Mouse (Mus musculus) layer of hippocampus, postnatal 25 days (tissue): ENCODE measurements around the gene Tmem242. TPM values are rescaled to one million over a fixed set of nuclear protein-coding genes. Genes with fewer than 3 reads are reported as not detected.
A peak's percentile ranks its signal among the peaks of the same experiment; 100 is the strongest.
"Not testable (repeated sequence)": the region's sequence is repeated elsewhere in the genome, so short reads cannot be mapped to it uniquely, and the experiment has no call there.

Source experiments
- DNase-seq, 2 experiments: peaks; one replicate each; pipeline ENCODE4 v3.0.0; 2022; ENCODE audit warnings: mixed read lengths in 2 of 2, low spot score in 1 of 2; ENCODE audit errors: extremely low spot score in 1 of 2
- total RNA-seq, 2 experiments: library from RNA; stranded (reverse); gene quantifications; 2 replicates each; pipeline ENCODE4 v1.2.3; 2021

Tmem242 gene
- total RNA-seq: 10 to 100 TPM; 73.7 to 86.9 TPM

DNA sequence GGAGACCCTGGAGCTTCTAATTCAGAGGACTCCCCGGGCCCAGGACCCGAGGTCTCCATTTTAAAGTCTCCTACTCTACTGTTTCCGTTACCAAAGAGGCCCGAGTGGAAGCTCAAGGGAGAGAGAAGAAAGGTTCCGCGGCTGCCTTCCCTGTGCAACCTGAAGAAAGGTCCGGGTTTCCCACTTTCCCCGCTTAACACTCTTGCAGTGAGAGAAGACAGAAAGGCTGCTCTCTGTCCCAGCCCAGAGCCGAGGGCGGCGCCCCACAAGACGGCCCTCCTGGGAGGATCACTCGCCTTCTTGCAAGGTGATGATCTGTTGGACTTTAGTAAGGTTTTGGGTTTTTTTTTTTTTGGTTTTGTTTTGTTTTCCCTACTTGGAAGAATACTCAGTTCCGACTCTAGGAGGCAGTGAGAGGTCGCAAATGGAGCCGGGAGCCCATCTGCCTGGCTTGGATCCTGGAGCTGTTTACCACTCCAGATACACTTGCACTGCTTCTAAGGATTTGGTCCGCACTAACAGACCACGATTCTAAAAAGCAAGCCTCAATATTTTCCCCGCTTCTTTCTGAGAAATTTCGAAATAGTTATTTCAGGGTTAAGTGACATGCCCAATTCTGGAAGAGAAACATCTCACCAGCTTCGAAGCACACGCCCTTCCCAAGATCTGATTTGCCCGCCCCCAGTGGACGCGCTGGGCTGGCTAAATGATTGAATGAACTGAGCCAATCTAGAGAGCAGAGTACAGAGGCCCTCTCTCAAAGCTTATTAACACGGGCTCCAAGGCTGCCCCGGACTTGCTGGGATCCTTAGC lies at the start of gene Tmem242:
Tmem242 (minus strand) TSS at position 101 of the 813 bp plus-strand sequence.
- DNase-seq: peak; percentile 90 to 97

DNA sequence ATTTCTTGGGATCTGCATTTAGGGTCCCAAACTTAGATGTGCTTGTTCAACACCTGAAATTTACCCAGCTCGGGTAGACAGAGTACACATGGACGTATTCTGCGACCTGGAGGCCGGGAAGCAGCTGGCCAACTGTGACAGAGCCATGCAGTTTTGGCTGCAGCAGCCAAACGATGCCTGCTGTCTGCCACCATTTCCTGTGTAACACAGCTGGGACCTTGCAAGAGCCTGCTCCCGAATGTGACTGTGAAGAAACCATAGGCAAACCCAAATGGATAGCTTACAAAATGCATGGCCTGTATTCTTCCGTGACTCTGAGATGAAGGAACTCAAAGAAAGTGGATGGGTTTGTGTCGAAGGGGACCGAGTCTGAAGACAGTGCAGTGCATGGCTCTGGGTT lies 48.1 kb upstream of the Tmem242 start:
- DNase-seq: no peak

DNA sequence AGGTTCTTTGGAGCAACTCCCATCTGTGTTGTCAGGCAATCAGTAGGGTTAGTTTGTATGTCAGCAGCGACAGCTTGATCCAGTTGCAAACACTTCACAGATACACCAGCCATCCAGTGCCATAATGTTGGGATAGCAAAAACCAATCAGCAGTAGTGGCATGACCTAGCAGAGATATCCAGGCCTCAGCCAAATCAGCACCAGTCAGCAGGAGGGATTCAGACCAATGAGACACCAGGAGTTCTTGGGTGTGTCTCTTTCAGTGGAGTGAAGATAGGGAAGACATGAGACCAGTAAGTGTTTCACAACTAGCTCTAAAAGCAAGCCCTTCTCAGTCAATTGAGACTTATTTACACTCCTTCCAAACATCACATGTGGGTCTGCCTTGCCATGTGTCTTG lies 44.6 kb upstream of the Tmem242 start:
- DNase-seq: no peak

DNA sequence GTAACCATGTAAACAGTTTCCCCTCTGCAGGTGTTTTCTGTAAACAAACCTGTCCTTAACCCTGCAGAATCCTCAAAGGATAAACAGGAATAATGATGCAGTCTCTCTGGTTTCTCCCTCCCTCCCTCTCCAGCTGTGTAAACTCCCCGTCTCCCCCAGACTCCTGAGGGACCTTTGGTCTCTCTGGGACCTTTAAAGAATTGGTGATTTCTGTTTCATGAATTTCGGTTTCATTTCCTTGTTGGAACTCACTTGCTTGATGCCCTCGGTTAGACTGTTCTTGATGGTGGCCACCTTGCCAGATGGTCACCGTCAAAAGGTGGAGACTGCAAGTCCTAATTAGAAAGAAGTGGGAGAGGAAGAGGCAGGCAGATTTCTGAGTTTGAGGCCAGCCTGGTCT lies 43.4 kb upstream of the Tmem242 start:
- DNase-seq: no peak

DNA sequence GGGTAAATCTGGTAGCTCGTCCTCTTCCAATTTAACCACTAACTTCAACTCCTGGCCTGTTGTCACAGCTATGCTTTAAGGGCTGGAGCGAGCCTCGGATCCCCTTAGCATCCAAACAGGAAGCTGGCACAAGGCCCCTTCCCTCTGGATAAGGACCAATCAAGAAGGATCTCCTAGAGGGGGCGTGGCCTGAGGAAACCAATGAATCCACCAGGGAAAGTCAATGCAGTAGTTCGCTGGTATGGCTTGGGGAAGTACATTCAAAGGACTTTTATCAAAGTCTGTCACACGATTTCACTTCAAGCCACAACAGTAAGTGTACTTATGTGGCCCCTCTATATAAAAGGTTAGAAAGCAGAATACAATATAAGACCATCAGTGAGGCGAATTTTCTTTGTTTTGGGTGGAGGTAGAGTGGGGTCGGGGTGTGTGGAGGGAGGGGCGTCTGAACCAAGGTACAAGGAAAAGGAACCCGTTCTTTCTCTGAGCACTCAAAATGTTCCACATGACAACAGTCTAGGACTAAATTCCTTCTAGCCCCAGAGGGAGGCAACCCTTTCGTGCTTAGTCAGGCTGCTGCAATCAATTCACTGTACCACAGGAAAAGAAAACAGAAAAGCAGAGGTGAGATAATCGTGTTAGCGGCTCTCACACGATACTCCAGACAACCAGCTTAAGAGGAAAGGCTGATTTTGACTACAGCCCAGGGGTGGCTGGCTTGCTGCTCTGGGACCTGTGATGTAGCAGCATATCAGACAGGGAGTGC lies 36.1 kb upstream of the Tmem242 start:
- no peak for DNase-seq

DNA sequence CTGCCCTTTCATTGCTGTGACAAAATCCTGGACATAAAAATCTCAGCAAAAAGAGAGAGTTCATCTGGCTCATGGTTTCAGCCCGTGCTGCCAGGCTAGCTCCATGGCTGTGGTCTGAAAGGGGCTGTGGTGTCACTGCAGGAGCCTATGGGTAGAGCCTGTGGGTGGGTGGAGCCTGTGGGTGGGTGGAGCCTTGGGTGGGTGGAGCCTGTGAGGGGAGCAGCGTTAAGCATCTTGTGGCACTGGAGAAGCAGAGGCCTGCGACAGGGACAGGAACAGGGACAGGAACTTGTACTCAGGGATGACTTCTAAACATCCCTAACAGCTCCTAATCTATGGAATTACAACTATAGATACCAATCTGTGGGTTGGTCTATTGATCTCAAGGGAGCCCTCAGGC lies 32.2 kb upstream of the Tmem242 start:
- no peak for DNase-seq

DNA sequence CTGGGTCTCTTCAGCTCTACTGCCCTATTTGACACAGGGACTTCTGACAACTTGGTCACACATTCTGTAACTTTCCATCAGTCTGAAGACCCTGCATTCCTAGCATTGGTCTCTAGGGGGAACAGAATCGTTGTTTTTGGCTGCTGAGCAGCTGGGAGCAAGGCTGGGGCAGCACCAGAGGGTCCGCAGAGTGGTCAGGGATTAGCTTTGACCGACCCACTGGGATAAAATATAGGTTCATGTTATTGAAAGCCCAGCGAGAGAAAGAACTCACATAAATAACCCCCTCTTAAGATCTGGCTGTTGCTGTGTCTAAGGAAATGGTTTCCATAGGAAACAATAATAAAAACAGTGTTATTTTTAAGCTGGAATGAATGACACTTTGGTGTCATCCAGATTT lies 27.1 kb upstream of the Tmem242 start:
- no peak for DNase-seq

DNA sequence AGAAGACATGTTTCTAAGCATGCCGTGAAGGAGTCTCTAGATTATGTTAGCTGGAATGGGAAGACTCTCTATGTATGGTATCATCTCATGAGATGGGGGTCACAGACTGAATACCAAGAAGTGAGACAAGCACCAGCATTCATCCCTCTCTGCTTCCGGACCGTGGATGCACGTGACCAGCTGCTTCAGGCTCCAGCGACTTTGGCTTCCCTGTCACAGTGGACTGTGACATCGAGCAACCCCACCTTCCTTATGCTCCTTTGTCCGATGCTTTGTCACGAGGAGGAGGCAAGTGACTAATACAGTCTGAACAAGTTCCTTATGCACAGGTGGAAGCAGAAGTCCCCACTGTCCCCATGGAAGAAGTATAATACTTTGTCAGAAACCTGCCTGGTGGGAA lies 26.7 kb upstream of the Tmem242 start:
- no peak for DNase-seq

DNA sequence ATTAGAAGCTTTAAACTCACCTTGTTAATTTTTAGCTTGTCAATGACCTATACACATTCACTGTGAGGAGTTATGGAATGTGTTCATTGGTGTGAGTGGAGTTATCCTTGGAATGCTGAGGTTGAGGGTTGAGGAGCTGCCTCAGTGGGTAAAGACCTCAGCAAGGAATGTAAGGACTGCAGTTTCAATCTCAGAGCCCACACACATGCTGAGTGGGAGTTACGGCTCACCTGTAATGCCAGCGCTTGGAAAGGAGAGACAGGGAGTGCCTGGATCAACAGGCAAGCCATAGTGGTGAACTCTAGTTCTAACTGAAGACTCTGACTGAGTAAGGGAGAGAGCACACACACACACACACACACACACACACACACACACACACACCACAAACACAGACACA lies 23.9 kb upstream of the Tmem242 start:
- no peak for DNase-seq

DNA sequence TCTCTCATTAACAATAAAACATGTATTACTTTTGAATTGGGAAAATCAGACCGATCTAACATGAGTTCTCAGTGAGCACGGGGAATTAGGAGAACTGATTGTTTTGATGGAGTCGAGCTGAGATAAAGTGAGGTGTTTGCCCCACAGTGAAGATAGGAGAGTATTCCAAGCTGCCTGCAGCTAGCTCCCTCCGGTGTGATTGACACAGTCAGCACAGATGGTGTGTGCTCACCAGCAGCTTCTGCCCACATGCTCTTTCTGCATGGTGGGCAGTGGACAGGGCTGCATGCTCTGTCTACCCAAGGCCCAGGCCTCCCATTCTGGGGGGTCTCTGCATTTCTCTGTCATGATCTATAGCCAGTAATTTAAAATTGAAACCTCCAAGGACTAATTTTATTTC lies 13.6 kb upstream of the Tmem242 start:
- no peak for DNase-seq

DNA sequence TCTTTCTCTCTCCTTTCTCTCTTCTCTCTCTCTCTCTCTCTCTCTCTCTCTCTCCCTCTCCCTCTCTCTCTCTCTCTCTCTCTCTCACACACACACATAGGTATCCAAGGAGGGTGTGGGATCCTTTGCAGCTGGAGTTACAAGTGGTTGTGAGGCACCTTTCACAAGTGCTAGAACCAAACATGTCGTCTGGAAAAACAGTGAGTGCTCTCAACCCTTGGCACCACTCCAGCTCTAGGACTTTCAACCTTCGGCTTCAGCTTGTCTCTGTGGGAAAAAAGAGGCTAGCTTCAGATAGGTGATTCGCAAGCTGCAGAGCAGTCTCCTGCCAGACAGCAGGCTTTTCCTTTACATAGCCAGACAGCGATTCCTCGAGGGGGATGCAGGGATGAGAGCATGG lies 3.7 kb upstream of the Tmem242 start:
- DNase-seq: no peak

DNA sequence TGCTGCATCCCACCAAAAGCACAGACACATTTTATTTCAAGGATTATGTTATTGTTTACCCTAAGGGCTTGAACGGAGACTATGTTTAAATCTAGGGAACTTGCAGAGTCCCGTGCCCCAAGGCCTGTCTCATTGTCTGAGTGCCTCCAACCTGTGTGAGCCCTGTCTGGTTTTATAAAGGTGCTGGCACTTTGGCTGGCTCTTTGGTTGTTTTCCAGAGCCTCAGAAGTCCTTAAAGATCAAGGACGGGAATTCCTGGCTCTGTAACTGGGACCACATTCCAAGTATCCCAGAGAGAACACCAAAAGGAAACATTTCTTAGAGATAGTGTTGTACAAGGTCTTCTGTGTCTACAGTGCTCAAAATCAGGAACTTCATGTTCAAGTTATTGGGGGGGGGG lies 3.2 kb upstream of the Tmem242 start:
- no peak for DNase-seq

DNA sequence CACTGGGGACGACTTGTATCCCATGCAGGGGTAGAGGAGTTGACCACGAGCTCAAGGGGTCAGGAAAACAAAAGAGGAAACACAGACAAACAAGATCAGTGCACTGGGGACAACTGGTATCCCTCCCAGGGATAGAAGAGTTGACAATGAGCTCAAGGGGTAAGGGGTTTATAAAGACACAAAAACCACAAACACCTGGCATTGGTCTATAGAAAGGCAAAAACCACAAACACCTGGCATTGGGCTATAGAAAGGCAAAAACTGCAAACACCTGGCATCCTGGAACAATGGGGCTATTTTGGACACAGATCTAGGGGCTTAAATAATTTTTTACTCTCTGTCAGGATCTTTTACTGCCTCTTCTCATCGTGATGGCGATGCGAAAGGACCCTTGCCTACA lies 2.3 kb upstream of the Tmem242 start:
- DNase-seq: not testable (repeated sequence)

DNA sequence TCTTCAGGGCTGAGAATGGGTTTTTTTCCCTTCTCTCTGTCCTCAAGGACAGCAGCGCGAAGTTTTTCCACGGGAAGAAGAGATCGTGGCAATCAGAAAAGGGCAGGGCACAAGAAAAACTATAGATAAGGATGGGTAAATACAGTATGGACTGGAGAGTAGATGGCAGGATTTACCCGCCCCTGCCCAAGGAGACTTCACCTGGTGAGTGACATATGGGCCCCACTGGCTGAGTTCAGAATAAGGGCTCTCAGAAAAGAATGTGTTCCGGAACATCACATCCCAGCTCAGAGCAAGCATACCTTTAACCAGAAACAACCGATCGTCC lies 264 bp downstream of the Tmem242 start:
- no peak for DNase-seq

DNA sequence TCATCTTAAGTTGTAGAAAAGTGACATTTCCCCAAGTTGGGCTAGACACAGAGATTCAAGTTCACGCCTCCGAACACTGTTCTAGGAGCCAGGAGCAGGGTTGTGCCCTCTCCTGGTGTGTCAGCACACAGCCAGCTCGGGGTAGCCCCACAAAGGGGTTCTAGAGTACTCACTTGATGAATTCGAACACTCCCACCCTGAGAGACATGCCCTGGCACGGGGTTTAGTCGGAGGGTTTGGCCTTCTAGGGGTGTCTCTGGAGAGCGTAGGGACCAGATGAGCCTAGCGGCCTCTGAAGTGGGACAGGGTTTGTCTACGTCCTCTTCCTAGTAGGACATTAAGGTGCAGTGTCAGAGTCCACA lies 10.3 kb downstream of the Tmem242 start:
- no peak for DNase-seq

DNA sequence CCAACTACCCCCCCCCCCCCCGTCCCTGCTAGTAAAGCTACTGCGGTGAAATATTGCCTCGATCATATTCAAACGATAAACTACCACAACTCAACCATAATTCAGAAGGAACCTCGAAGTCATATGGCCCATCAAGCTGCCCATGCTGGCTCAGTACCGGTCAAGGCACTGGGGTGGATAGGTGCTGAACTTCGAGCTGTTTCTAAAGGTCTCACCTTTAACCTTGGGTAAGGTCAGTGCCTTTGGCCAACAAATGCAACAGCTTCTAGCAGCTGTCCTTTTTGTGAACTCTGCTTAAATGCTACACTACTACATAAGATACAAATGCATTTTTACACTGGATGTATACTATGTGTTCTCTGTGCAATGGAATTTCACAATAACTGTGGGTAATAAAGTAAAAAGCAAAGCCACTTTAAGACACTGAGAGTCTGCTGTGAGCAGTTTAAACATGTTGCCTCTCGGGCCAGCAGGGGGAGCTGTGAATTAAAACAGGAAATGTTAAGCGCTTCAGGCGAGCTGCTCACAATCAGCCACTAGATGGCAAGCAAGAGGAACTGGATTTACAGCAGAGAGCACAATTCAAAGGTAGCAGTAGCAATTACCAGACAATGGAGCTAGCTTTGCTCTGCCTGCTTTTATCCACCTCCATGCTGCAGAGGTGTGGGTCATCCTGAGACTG lies 10.8 kb downstream of the Tmem242 start:
- peak; percentile 75 to 98 for DNase-seq

DNA sequence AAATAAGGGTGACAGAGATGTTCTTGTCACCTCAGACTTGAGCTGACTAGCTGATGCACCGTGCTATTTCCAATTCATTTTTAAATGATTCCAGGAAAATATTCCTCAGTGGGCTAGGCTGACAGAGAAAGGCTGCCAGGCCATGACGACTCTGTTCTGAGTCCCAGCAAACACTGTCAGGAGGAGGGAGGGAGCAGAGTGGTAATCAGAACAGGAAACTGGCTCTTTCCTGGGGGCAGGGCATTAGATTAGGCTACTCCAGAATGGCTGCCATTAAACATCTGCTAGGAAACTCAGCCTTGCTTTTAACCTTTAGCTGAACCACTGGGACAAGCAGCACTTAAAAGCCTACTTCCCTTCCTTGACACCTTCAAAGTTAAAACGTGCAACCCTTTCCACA lies 14.9 kb downstream of the Tmem242 start:
- no peak for DNase-seq

DNA sequence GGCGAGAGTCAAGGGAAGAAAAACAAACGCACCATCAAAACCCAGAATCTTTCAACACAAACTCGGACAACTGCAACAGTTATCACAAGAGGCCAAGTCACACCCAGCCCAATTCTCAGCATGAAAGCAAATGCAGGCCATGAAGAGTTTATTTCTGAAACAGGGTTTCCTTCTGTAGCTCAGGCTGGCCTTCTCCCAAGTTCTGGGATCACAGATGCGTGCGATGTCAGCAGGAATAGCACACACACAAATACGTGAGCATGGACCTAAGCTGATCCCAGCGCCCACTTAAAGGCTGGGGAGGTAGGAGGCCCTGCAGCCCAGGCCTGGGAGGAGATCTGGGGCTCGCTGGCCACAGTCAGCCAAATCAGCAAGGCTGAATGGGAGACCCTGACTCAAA lies 15.9 kb downstream of the Tmem242 start:
- DNase-seq: no peak

DNA sequence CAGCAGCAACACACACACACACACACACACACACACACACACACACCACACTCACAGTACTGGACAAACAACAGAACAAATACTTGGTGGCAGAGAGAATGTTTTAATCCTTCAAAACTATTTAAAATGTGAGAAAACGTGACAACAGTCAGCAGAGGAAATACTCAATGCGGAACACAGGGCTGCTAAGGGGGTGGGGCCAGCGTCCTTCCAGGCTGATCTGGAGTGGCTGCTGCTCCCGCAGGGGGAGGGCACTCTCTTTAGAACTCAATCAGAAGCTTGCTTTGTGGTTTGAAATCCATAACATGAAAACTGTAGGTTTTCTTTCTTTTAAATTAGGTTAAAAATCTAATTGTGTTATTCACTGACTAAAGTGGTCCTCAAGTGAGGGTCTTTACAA lies 18.2 kb downstream of the Tmem242 start:
- no peak for DNase-seq

DNA sequence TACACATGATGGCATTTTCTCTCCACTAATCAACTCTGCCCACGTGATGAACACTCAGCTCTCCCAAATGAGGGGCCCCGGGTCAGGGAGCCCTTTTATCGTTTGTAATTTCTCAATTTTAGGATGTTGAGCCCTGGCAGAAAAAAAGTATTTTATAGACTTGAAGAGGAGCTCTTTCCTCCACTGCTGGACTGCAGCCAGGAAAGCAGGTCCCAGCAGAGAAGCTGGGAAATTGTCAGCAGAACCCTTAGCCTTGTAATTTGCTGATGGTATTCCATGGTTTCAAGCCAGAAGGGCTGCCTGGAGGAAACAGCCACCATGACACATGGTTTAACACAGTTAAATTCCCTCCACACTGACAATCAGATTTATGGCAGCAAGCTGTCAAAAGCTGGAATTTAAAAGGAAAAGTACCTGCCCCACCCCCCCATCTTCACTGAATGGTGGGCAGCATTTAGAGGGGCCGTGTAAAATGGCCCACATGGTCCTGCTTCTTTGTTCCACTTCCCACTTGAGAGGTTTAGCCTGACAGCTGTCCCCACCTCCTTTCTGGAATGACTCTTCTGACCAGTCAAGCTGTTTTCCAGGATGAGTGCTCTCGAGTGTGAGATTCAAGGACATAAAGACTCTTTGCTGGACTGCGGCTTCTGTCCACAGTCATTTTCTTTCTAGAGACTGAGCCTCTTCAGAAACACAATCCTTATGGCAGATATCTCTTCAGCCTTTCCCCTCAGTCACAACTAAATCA lies 20.1 kb downstream of the Tmem242 start:
- no peak for DNase-seq

DNA sequence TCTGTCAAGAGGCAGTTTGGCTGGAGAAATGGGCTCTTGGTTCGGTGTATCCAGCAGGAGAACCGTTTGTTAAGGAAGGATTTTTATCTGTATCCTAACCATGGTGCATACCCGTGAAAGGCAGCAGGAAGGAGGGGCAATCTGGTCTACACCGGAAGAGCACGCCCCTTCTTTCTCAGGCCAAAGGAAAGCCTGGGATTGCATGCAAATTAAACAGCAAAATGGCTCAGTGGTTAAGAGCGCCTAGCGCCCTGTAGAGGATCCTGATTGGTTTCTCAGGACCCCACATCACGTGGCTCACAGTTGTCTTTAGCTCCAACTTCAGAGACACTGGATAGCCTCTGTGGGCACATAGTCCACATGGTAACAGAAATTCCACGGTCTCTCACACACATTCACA lies 21.0 kb downstream of the Tmem242 start:
- no peak for DNase-seq
